Mouse (Mus musculus) thymus, adult 2 months (tissue): ENCODE measurements around the gene 2610028H24Rik.

Experiments
- CTCF ChIP-seq: fragments of 200-500 bp; IDR thresholded peaks from 2 replicates; pipeline ENCODE4 v1.5.1; 2012; ENCODE audit warnings: mild to moderate bottlenecking, control low read depth, low read length, moderate library complexity, borderline replicate concordance; ENCODE audit not compliant: control insufficient read depth, poor library complexity, insufficient read depth; ENCODE audit errors: extremely low read depth
- POLR2A ChIP-seq: fragments of 200-500 bp; IDR thresholded peaks from 2 replicates; pipeline ENCODE4 v1.6.1; 2012; ENCODE audit warnings: mild to moderate bottlenecking, low read length, control low read depth, moderate library complexity; ENCODE audit not compliant: control insufficient read depth, poor library complexity, insufficient read depth; ENCODE audit errors: extremely low read depth

- TF ChIP-seq CTCF: no peak
- TF ChIP-seq POLR2A: no peak
Observed at GRCm38 (mm10) chr10:76462312-76462711, 13.4 kb downstream of the 2610028H24Rik start.
